Mouse (Mus musculus): ENCODE results near the gene Xpr1.

- TF ChIP-seq CTCF (IDR thresholded peaks at IDR 0.05; ENCODE audit: low read depth, low read length) (no peak), POLR2A (IDR thresholded peaks at IDR 0.05; ENCODE audit: borderline replicate concordance, low read depth, low read length) (no peak)
These were observed 171.7 kb downstream of the Xpr1 start for GRCm38 (mm10) chr1:155245516-155245915.

Measured in bone marrow macrophage, adult 2 months (primary cell).